Mouse (Mus musculus) lung, postnatal 25 days (tissue): ENCODE measurements at regions not wholly inside any gene's neighbourhood (a gene's known extent, or its start where the extent isn't known, plus 50 kb on each side); places are given as distances from the start of the nearest gene placed in this dataset.
"Not testable (repeated sequence)": the region's sequence is repeated elsewhere in the genome, so short reads cannot be mapped to it uniquely, and the experiment has no call there.

Experiments
- DNase-seq: peaks from one replicate; pipeline ENCODE4 v3.0.0; 2022; ENCODE audit warnings: low spot score

DNA sequence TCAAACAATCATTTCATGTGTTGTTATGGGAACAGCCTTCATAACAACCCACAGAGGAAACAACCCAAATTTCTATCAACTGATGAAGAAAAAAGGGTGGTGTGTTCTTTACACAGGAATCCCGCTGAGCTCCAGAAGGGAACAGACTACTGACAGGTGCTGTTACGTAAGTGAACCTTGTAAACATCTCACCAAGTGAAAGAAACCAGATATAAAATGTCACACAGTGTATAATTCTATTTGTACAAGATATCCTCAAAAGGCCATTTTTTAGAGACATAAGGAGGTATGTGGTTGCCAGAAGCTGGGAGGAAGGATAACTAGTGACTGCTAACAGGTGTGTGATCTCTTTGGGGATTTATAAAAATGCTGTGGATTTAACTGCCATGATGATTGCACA lies 119.9 kb downstream of the Plod2 start:
- no peak for DNase-seq

GRCm38 (mm10) chr9:92667361-92667881 lies 125.4 kb downstream of the Plod2 start:
- no peak for DNase-seq

DNA sequence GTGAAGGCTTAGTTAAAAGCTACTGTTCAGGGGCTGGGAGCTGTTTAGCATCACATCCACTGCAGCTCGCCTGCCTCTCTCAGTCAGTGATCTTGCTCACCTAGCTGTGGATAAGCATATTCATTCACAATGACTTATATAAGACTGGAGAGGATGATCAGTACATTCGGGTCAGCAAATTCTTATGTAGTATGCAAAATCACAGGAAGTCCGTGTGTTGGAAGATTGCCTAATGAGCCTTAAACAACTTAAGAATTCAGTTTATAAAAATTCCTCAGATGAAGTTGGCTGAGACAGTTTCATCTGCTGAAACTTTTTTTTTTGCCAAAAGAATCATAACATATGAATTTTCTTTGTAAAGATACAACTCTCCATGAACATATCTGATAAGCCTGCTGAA lies 129.9 kb downstream of the Plod2 start:
- no peak for DNase-seq

- DNase-seq = no peak
These were observed 152.5 kb downstream of the Plod2 start for GRCm38 (mm10) chr9:92694361-92695016.

DNA sequence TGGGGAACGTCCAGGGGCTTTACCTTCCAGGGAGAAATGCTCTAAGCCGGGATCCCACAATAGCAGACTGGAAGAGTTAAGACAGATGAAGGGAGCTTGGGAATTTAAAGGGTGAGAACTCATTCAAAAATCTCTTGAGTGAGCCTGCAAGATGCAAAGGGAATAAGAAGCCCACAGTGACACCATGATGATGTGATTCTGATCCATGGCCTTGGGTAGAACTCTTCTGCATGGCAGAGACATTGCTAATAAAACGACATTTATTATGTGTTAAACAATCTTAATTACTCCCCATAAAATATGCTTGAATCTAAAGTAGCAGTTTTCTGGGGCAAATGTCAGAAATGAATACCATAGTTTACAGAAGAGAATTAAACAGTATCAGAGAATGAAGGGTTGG lies 155.9 kb downstream of the Plod2 start:
- DNase-seq = no peak

DNA sequence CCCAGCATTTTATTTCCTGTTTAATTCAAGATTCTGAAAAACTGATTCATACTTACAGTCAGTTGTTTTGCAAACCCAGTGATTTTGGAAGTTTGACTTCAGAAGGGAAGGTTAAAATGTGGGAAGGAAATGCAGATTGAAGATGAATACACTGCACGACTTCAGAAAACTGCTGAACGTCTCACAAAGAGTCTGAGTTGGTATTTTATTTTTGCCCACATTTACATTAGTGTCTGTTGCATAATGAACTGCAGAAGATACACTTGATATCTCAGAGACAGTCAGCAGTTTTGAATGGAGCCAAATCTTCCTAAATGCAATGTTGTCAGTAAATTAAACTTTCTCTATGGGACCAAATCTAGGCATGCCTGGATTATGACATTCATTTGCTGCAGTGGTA lies 162.7 kb downstream of the Plod2 start:
- DNase-seq = no peak

DNA sequence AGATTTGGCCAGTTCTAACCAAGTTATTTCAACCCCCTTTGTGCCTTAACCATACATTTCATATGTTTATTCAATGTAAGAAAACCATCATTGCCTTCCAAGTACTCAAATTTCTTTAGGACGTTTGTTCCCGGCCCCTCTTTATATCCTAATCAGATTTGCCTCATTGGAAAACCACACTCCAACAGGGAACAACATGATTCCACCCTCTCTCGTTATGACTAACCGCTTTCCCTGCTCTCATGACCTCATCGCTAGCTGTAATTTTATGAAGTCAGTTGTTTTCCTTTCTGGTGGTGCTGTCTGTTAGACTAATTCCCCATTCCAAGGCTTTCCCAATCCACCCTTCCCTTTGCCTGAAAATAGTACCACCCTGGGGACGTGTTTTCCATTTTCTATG lies 165.0 kb downstream of the Plod2 start:
- no peak for DNase-seq

GRCm38 (mm10) chr9:92717176-92717575 lies 175.2 kb downstream of the Plod2 start:
- no peak for DNase-seq

DNA sequence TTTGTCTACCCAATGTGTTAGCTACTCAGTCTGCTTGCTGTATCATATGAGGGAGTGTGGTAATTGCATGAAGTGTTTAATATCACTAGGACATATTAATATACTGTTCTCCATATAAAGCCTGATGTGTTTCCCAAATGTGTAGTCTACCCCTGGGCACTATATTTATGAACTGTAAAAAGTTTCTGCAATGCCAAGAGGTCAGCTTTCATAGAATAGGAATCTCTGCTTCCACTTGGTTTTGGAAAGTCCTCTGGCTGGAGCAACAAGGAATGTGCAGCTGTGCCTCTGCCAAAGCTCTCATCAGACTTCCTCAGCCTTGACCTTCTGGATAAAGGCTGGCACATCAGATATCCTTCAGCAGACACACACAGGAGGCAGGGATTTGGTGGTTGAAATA lies 176.3 kb downstream of the Plod2 start:
- DNase-seq = no peak

DNA sequence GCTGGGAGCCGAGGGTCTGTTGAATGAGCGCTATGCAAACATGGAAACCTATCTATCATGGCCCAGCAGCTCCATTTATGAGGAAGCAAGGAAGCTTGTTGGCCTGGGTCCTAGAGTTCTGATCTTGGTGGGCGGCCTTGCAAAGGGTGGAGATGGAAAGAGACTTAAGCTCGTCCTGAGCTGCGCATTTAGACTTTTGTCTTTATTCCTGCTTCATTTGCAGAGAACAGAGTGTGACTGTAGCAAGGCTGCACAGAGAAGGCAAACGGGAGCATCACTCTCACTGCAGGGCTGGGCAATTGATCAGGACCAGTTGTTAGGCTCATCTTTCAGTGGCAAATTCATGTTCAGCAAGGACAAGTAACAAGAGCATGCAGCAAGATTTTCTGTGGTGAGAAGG lies 177.2 kb downstream of the Plod2 start:
- DNase-seq = no peak

DNA sequence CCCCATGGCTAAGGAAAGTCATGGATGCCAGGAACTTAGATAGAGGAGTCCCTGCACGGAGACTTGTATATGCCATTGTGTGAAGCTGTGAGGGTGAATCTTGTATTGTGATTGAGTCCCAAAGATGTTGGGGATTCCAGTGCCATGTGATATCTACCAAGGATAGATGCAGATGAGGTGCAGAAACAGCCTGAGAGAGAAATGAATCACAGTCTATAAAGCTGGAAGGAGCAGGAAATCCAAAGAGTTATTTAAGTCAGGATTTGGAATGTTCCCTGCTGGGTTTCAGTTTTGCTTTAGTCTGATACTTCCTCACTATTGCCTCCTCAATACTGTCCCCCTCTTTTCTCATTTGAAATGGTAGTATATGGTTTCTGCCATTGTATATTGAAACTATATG lies 186.8 kb downstream of the Plod2 start:
- no peak for DNase-seq

- DNase-seq = no peak
These were observed 189.4 kb downstream of the Plod2 start for GRCm38 (mm10) chr9:92731396-92731795.

DNA sequence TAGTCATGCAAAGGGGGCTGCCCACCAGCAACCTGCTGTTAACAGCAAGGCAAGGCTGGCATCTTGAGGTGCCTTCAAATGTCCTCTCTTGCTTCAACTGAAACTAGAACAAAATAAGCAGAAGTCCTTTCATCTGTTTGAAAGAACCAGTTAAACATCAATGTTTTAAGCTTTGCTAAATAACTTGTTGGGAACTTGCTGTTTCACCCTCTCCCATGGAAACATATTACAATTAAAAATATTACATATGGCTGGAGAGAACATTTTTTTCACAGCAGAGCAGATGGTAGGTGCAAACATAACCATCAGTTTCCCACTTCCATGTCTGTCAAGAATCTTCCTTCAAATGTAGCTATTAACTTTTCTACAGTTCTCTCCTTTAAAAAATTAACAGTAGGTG lies 225.5 kb downstream of the Plod2 start:
- DNase-seq = no peak

DNA sequence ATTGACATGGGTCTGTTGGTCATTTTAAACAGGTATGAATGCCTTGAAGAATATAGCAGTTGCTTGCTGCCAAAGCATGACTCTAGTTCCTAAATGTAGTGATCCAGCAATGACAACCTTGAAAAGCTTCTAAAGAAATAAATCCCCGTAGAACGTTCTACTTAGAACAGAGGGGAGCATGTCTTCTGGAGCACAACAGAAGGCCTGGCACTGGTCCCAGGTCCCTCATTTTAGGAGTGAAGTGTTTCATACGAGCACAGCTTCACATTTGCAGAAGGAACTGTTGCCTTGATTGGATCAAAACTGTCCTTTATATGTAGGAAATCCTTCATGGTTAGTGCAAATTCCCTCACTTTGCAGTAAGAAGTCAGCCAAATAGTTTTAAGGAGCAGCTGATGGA lies 226.4 kb downstream of the Plod2 start:
- no peak for DNase-seq

- DNase-seq = peak; percentile 7
These were observed 227.5 kb downstream of the Plod2 start for GRCm38 (mm10) chr9:92769528-92769927.

- no peak for DNase-seq
These were observed 229.0 kb downstream of the Plod2 start for GRCm38 (mm10) chr9:92771002-92771401.

DNA sequence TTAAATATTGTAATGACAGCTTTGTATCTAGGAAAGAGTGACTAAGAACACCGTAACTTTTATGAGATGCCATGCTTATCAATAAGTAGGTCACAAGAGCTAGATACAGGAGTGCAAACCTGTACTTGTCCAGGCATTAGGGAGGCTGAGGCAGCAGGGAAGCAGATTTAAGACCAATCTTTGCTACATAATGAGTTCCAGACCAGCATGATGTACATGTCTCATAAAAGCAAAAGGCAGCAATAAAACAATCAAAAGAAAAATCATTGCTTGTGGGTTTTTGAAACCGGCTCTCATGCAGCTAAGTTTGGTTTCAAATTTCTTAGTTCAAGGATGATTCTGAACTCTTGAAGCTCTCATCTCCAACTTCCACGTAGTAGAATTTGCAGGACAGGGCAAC lies 229.7 kb downstream of the Plod2 start:
- DNase-seq = no peak

DNA sequence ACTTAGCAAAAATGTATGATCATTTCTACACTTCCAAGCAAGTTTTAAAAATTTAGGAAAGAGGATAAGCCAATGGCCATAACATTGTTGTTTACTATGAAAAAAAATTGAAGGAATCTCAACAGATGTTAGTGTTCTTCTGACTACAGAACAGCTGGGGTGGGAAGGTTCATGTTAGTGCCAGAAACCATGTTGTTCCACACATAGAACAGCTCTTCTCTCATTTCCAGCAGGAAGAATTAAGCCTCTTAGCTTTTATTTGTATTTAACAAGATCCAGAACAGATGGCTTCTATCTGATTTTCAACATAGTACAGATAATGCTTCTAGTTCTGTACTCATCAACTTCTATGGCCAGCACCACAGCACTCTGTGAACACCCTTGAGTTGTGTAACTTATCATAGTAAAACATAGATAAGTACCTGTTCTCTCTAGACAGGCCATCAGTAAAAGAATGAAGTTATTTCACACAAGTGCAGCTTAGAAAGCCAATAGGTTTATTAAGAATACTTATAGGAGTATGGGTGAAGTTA lies 241.0 kb downstream of the Plod2 start:
- no peak for DNase-seq

GRCm38 (mm10) chr9:92799695-92800094 lies 257.7 kb downstream of the Plod2 start:
- DNase-seq = no peak

DNA sequence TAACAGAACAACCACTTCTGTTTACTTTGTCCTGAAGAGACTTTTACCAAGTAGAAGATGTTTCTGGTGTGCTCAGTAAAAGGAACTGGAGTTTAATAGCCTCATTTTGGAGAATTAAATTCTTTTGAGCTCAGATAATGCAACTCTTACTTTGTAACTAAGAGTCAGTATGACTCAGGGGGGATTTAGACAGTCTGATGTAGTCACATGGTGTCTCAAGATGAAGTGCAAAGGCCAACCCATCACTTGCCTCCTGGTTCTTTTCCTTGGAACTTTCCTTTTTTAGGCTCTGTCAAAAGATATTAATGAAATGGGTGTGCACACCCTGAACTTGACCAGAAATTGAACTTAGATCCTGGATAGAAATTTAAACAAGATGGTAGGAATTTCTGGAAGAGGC lies 267.4 kb downstream of the Plod2 start:
- DNase-seq = no peak

DNA sequence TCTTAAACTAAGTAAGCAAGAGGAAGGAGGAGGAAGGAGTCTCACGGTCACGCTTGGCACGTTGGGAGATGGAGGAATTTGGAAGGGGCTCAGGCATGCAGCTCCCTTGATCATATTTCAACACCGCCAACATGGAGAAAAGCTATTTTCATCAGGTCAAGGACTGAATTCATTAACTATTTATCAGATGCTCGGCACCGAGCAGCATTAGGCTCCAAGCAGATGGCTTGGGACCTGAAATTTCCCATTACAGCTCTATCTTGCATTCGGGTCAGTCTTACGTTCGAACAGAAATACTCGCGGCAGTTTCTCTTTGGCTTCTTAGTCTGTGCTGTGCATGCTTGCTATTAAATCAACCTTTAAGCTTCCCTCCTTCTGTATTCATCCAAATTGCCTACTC lies 278.7 kb downstream of the Plod2 start:
- no peak for DNase-seq

DNA sequence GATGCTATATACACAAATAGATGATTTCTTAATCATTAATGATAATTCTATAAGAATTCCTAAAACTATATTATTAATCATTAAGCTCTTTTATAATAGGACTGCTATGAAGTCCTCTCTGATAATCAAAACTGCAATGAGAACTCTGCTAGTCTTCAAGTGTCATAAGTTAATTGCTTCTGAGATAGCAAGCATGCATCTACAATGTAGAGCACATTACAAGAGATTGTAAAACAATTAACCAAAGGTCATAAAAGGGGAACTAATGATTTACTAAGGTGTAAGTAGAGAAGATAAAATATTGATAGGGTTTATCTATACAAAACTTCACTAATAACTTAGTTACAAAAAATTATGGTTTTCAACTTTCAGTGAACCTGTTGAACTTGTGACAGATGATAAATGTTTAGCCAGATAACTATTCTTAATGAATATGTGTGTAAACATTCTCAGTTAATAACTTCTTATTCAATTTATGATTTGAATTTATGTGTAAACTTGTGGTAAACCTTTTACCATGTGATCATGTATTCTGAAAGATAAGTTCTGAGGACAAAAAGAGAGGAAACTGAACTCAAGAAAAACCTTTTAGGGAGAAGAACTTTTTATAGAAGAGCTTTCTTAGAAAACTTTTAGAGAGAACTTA lies 284.8 kb downstream of the Plod2 start:
- no peak for DNase-seq

DNA sequence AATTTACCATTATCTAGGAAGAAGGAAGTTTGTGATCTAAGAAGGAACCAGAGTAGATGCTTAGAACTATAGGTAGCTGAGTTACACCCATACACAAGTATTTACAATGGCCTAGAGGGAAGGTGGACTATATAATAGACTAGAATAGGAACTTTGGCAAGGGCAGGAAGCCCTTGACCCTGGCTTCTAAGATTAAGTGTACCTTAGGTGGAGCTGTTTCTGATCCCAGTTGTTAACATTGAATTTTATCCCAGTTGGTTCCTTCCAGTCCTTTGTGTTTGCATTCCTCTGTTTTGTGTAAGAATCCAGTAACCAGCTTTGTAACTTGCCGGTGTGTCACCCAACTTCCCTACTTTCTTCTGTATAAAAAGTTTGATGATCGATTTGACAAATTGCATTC lies 294.1 kb downstream of the Plod2 start:
- not testable (repeated sequence) for DNase-seq
